Mouse (Mus musculus) thymus, postnatal 0 days (tissue): ENCODE measurements around the gene Bcas3. TPM values are rescaled to one million over a fixed set of nuclear protein-coding genes. Genes with fewer than 3 reads are reported as not detected.
A peak's percentile ranks its signal among the peaks of the same experiment; 100 is the strongest.

Experiments
- DNase-seq: peaks from one replicate; pipeline ENCODE4 v3.0.0-alpha.2; 2015; ENCODE audit warnings: low spot score
- polyA plus RNA-seq: library from polyadenylated mRNA; unstranded; fragments of >200 nt; fragmentation: Nextera tagmentation; extraction: Ambion mirVana; gene quantifications from 2 replicates; pipeline ENCODE4 v1.2.1, GENCODE M21; 2015

Bcas3 gene
- polyA plus RNA-seq, 1 experiment from 2014 or later: 22.6 TPM

DNA sequence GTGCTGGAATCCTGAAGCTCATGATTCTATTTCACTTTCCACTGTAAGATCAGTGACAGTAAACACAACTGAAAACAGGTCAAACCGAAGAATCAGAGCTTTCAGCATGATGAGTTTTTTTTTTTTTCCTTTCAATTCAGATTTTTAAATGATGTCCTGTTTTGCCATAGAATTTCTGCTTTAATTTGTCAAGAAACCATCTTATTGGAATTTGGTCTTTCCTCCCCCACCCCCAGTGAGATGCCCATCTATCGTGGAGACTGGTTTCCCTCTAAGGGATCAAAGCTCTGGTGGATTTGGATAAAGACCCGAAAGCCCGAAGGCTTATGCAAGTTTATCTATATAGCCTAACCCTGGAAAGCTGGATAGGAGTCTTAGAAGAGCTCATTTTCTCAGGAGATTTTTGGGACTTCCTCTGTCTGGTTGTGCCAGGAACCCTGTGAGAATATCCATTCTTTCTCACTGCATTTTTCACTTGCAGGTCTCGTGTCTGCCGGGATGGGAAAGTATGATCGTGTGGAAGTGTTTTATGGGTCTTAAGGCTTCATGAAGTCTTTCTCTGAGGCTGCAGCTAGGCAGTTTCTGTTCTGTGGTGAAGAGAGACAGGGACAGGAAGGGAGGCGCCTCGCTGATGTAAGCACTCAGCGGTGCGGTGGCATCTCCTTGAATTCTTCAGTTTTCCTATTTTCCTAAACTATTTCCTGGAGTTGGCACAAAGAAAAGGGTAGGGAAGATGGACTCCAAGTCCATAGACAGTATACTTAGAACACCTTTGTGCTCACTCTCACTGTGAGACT, 173.2 kb downstream of the Bcas3 start:
- DNase-seq: no peak

DNA sequence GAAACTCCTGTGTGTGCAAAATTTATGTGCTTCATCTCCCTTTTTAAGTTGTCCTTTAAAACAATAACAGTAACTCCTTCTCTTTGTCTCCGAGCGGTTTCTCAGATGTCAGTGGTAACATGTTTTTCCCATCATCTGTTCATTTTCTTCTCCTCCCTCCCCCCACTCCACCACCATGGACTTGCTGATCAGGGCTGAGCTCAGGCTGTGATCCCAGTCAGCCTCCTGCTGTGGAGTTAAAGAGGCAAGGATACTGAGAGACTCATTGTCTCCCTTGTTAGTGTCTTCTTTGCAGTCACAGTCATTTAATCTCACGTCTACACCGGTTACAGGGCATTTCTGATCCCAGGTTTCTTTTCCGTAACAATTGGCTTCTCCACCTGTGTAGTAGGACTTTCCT, 174.3 kb downstream of the Bcas3 start:
- DNase-seq: no peak

DNA sequence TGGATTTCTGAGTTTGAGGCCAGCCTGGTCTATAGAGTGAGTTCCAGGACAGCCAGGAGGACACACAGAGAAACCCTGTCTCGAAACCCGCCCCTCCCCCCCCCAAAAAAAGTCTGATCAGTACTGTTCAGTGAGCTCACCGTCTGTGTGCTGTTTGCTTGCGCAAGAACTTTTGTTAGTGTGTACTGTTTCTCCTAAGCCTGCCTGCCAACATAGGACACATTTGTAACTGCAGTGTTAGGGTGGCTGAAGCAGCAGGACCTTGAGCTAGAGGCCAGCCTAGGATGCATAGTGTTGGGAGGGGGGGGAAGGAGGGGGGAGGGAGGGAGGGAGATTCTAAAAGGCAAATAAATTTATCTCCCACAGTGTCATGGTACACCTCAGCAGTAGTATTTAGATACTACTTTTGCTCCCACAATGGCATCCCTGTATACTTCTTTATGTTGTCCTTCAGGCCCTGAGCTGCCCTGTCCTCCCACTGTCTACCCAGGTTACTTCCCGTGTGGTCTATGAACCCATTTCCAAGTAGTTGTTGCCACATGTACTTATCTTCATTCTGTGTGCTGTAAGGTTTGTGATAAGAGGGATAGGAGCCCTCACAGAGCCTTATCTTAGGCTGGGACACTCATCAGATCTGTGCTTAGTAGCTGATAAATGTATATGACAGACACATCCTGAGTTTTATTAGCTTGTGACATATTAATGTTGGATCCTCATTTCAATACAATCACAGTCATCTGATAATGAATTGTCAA, 176.7 kb downstream of the Bcas3 start:
- DNase-seq: no peak

- no peak for DNase-seq
Measured at GRCm38 (mm10) chr11:85540989-85541388, 188.0 kb downstream of the Bcas3 start.

DNA sequence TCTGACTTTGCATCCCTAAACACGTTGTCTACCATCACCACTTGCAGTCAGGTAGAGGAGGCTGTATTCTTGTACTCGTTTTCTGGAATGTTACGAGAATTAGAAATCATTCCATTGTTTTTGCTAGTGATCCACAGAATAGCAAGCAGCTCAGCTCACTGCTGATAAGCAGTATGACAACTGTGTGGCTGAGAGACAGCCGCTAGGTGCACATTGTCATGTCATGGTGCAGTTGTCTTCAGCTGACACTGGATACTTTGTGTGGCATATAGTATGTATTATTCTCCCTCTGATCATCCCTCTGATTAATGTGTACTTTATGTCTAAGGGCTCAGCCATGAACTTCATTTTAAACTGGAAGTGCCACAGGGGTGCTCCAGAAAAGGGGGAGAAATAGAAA, 190.3 kb downstream of the Bcas3 start:
- DNase-seq: no peak

- no peak for DNase-seq
Measured at GRCm38 (mm10) chr11:85545602-85546001, 192.6 kb downstream of the Bcas3 start.

GRCm38 (mm10) chr11:85547966-85548365, 195.0 kb downstream of the Bcas3 start:
- DNase-seq: no peak

DNA sequence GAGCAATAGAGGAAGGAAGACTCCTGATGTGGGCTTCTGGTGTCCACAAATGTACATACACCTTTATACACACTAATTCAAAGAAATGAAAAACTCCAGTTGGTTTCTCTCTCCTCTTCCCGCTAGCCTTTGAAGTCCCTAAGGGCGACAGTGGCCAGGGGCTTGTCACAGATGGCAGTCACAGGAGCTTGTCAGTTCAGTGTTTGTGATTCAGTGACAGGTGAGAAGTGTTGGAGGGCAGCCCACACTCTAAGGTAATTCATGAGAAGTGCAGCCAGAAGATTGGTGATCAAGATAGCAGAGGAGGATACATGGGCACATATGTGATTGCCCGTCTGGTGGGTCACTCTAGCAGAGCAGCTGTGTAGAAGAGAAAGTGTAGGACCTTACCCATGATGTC, 196.7 kb downstream of the Bcas3 start:
- DNase-seq: no peak

GRCm38 (mm10) chr11:85555066-85555465, 202.1 kb downstream of the Bcas3 start:
- DNase-seq: no peak

DNA sequence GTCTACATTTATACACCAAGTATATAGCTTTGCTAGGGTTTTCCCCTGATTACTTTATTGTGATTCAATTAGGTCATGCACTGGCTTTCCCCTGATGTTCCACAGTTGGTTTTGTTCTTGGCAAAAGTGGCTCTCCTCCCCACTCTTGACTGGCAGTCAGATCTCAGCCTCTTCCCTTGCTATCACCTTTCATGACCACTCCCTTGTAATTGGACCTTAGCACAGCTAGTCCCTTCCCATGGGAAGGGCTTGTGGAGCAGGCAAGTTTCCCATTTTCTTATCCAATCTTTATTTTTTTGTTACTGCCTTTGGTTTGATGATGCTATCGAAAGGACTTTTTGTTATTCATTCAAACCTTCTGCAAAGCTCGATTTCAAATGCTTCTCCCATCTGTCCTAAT, 202.8 kb downstream of the Bcas3 start:
- DNase-seq: no peak

DNA sequence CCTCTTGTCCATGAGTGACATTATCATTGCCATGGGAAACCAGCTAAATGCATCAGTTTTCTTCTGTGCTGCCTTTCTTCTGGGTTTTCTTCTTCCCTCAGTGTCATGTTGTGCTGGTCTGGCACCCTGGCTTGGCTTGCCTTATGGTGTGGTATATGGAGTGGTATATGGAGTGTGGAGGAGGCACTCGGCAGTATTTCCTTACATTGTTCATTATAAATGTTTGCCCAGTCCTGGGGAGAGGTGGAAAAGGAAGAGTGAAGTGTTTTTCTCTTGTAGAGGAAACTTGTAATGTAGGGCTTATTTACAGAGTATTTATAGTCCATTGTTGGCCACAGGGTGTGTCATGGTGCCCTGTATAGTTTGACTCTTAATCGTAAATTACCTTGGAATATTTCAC, 212.1 kb downstream of the Bcas3 start:
- DNase-seq: no peak

- no peak for DNase-seq
Measured at GRCm38 (mm10) chr11:85571040-85571439, 218.1 kb downstream of the Bcas3 start.

- no peak for DNase-seq
Measured at GRCm38 (mm10) chr11:85571936-85572335, 219.0 kb downstream of the Bcas3 start.

GRCm38 (mm10) chr11:85572590-85572989, 219.6 kb downstream of the Bcas3 start:
- DNase-seq: no peak

DNA sequence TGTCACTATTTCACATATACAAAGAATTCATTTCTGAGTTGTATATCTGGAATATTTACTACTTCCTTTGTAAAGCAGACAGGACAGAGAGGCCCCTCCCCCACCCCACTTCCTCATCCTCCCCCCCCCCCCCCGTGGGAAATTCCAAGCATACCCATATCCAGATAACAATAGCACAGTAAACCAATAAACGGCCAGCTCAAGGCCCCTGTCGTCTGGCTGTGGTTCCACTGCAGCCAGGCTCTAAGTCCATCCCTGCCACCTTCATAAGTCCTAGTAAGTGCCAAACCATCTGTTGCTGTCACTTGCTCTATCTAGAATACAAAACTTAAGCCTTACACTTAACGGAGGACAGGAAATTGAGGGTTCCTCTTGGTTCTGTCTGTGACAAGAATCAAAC, 221.5 kb downstream of the Bcas3 start:
- peak; percentile 20 for DNase-seq

- no peak for DNase-seq
Measured at GRCm38 (mm10) chr11:85577816-85578645, 225.1 kb downstream of the Bcas3 start.

GRCm38 (mm10) chr11:85584086-85584485, 231.1 kb downstream of the Bcas3 start:
- DNase-seq: no peak

- DNase-seq: no peak
Measured at GRCm38 (mm10) chr11:85593636-85594035, 240.7 kb downstream of the Bcas3 start.

DNA sequence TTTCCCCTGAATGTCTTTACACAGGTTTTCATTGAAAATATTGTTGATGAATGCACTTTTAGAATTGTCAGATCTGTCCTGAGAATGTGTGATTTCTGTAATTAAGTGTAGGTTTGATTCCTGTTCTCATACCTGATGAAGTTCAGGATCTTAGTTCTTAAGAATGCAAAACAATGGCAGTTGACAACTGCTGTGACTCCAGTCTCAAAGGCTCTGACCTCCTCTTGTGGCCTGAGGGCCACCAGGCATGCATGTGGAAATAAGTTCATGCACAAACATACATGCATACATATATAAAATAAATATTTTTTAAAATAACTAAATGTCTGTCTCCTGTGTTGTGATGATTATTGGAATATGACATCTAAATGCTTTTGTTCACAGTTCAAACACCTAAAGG, 246.3 kb downstream of the Bcas3 start:
- no peak for DNase-seq

DNA sequence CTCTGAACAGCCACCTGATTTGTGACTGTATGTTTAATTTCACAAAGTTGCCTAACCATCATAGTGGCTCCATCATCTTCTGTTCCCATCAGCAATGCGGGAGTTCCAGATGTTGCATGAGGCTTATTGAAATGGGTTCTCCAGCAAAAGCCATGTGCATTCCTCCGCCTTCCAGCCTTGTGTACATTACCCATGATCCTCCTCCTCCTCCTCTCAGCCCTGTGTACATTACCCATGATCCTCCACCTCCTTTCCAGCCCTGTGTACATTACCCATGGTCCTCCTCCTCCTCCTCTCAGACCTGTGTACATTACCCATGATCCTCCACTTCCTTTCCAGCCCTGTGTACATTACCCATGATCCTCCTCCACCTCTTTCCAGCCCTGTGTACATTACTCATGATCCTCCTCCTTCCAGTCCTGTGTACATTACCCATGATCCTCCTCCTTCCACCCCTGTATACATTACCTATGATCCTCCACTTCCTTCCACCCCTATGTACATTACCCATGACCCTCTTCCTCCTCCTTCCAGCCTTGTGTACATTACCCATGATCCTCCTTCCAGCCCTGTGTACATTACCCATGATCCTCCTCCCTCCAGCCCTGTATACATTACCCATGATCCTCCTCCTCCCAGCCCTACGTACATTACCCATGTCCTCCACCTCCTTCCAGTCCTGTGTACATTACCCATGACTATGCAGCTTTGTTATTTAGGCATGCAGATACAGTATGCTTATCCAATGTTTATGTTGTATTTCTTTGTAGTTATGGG, 250.8 kb downstream of the Bcas3 start:
- DNase-seq: no peak

DNA sequence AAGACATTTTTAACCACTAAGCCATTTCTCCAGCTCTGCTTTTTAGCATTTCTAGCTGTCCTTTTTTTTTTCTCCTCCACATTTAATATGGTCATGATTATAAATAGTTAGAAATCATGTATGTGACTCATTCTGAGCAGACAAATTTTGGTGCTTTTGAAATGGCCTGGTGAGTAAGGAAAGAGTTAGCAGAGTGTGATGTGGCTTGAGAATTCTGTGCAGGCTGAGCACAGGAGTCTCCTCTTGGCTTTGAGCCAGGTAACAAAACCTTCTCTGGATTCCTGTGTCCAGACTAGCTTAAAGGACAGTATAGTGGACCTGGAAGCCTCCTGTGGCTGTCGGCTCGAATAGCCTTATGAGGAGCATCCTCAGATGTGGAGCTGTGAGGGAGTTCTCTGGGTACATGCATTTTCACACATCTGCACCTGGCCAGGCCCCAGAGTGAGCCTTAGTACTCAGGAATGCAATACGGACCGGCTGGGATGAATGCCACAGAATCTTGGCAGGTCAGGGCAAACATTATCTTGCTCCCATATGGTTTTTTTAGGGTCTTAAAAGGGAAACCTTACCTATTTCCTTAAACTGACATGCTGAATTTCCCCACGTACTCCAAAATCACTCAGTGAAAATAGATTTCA, 256.5 kb downstream of the Bcas3 start:
- DNase-seq: no peak
